Mouse (Mus musculus) layer of hippocampus, adult 9-11 months (tissue): ENCODE results near the gene Batf.

Experiments
- DNase-seq: peaks from one replicate; pipeline ENCODE4 v3.0.0; 2022

Batf gene

GRCm38 (mm10) chr12:85729022-85729944, 42.8 kb downstream of the Batf start:
- DNase-seq: no peak

DNA sequence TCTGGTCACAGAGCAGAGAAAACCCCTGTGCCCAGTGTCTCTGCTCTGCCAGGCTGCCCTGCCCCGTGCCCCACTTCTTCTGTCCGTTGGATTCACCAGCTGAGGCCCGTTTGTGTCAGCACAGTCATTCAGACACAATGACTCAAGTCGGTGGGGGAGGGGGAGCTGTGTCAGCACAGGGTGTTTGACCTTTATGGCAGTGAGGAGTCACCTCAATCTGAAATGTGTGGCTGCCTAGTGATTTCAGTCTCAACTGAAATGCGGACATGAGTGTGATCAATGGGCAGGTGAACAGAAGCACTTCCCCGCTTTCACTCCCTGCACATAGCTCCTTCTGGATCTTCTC, 43.4 kb downstream of the Batf start:
- DNase-seq: no peak

- DNase-seq: no peak
Measured at GRCm38 (mm10) chr12:85736203-85736602, 49.7 kb downstream of the Batf start.

- peak; percentile 28 for DNase-seq
Measured at GRCm38 (mm10) chr12:85736960-85737359, 50.5 kb downstream of the Batf start.

DNA sequence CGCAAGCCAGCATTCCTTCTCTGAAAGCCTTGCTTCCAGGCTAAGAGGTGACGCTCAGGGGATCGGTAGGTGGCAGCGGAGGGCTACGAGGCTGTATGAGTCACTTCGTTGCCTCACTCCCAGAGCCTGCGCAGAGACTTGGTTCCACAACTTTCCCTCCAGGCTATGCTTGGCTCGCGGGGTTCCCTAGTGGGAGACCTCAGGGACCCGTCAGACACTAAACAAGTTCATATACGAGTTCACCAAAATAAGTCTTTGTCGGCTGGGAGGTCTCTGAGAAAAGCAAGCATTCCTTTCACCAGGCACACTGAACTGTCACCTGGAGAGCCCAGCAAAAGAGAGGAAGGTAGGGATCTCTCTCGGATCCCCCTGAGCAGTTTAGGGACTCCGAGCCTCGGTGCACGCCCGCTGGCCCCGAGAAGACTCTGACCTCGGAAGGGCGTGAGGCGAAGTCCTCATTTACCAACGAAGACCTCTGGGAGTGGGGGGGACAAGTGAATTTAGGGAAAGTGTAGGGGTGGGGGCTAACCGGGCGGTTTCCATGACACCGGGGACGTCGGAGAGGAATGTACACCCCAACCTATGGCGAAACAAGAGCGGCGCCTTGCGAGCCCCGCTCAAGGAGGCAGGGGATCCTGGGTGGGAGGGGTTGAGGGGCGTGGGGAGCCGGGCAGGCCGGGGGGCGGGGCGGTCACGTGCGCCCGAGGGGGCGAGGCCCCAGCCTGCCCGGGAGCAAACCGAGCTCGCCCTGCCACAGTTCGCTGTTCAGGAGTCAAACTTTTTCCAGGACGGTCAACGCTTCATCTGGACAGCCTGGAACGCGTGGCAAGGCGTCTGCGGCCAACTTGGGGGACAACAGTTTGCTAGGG, 59.6 kb downstream of the Batf start, which contains the start of gene Flvcr2:
Flvcr2 (plus strand) TSS at position 713 of the 869 bp plus-strand sequence.
- peak; percentile 67 for DNase-seq

DNA sequence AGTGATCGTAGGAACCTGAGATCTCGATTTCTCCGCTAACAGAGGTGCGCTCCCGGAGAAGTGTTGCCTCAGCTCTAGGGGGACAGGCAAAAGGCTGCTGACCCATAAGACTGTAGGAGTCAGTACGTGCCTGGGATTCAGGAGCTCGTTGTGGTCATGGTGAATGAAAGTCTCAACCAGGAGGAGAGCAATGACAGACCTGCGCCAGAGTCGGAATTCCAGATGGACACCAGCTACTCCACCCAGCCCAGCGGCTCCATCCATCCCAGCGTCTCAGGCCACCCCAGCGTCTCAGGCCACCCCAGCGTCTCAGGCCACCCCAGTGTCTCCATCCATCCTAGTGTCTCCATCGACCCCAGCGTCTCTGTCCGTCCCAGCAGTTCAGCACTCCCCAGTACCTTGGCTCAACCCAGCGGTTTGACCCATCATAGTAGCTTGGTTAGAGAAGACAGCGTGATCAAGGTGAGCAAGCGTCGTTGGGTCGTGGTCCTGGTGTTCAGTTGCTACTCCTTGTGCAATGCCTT, 60.3 kb downstream of the Batf start:
- no peak for DNase-seq

- no peak for DNase-seq
Measured at GRCm38 (mm10) chr12:85747343-85747742, 60.9 kb downstream of the Batf start.

- no peak for DNase-seq
Measured at GRCm38 (mm10) chr12:85749861-85750260, 63.4 kb downstream of the Batf start.

GRCm38 (mm10) chr12:85752116-85752515, 65.6 kb downstream of the Batf start:
- DNase-seq: no peak

DNA sequence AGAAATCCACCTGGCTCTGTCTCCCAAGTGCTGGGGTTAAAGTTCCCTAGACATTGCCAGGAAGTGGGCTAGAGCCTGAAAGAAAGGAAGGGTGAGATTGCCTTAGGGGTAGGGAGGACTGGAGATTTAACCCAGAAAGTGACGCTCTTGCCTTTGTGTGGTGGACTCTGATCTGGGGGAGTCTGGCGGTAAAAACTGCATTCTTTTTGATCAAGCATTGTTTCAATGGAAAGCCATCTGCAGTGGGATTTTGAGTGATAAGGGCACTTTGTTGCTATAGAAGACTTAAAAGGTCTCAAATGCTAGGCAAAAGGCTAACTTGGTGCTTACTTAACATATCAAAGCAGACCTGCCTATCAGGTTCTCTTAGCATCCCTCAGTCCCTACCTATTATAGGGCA, 66.8 kb downstream of the Batf start:
- DNase-seq: no peak

DNA sequence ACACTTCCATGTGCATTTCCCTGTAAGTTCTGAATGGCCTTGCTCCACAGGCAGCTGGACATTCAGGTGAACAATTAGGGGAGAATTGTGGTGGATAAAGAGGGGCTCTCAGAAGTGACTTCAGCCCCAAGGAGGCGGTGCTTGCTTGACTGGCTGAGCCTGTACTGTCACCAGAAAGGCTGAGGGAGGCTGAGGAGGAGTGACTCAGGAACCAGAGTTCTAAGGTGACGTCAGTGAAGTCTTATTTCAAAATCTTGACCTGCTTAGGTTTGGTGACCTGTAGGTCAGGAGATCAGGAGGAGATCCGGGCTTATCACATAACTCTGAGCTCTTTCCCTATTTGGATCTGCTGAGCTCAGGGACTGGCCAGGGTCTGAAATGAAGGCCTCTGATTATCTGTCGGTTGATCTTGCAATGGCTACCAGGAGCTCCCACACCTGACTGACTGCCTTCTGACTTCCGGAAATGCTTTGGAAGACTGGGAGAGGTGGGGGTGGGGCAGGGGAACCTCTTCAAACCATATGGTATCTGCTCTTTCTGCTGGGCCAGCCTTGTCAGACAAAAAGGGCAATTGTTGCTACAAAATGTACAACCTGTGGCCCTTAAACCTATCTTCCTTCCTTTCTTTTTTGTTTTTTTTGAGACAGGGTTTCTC, 68.3 kb downstream of the Batf start:
- DNase-seq: no peak

GRCm38 (mm10) chr12:85756455-85756854, 70.0 kb downstream of the Batf start:
- no peak for DNase-seq

- DNase-seq: no peak
Measured at GRCm38 (mm10) chr12:85757074-85757473, 70.6 kb downstream of the Batf start.
